Mouse (Mus musculus) liver, postnatal 0 days (tissue): ENCODE results near the gene Thada.

Source experiments
- CTCF ChIP-seq: sonication (generic); IDR thresholded peaks from 2 replicates; pipeline ENCODE4 v1.5.1; 2016; ENCODE audit warnings: antibody characterized with exemption, low read depth
- EP300 ChIP-seq: IDR thresholded peaks from 2 replicates; pipeline ENCODE4 v1.6.1; 2016; ENCODE audit warnings: antibody characterized with exemption, low read depth, mild to moderate bottlenecking

- TF ChIP-seq CTCF (no peak), EP300 (no peak)
These were observed 310.3 kb downstream of the Thada start for GRCm38 (mm10) chr17:84155516-84156226.
